Mouse (Mus musculus) CH12.LX (cell line): ENCODE measurements around the gene Hhip.

Experiments
- CHD2 ChIP-seq: IDR thresholded peaks from 2 replicates; pipeline ENCODE4 v1.6.1; 2011; ENCODE audit warnings: low read length, improper control_type of control experiment
- CTCF ChIP-seq, 2 experiments: IDR thresholded peaks in 1 of 2; conservative IDR thresholded peaks in 1 of 2; 2 replicates each; pipeline ENCODE4 v1.5.1; 2011 to 2012; ENCODE audit warnings: low read depth in 2 of 2, low read length in 2 of 2, improper control_type of control experiment in 1 of 2, inconsistent platforms in 1 of 2, mild to moderate bottlenecking in 1 of 2, moderate library complexity in 1 of 2
- EP300 ChIP-seq: IDR thresholded peaks from 2 replicates; pipeline ENCODE4 v1.6.1; 2011; ENCODE audit warnings: low read length, improper control_type of control experiment
- KAT2A ChIP-seq: IDR thresholded peaks from 2 replicates; pipeline ENCODE4 v1.6.1; 2012; ENCODE audit warnings: low read length, improper control_type of control experiment, inconsistent platforms; ENCODE audit not compliant: insufficient replicate concordance
- MAX ChIP-seq: IDR thresholded peaks from 2 replicates; pipeline ENCODE4 v1.6.1; 2011; ENCODE audit warnings: low read length, improper control_type of control experiment
- POLR2A ChIP-seq: IDR thresholded peaks from 2 replicates; pipeline ENCODE4 v1.6.1; 2011; ENCODE audit warnings: low read depth, mild to moderate bottlenecking, improper control_type of control experiment, low read length
- SMC3 ChIP-seq: IDR thresholded peaks from 2 replicates; pipeline ENCODE4 v1.6.1; 2011; ENCODE audit warnings: low read depth, low read length, improper control_type of control experiment
- TBP ChIP-seq: conservative IDR thresholded peaks from 2 replicates; pipeline ENCODE4 v1.6.1; 2011; ENCODE audit warnings: low read depth, low read length, improper control_type of control experiment
- TCF12 ChIP-seq: IDR thresholded peaks from 2 replicates; pipeline ENCODE4 v1.6.1; 2014; ENCODE audit warnings: low read depth, mild to moderate bottlenecking, inconsistent platforms, low read length, improper control_type of control experiment

DNA sequence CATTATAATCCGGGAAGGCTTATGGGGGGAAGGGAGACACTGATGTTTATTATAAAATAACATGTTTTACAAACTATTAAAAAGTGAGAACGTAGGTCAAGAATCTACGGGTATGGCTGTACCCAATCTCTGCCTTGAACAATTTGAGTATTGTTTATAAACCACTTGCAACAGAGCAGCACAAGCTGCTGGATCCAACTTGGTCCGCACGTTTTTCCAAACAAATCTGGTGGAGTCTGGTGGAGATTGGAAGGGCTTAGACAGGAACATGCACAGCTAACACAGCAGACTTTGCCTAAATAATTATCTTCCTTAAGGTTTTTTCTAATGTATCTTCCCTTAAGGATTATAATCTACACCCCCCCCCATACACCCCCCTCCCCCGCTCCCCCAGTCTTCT lies 2.7 kb downstream of the Hhip start:
- TF ChIP-seq TCF12 (no peak), CTCF (conservative IDR thresholded peaks at IDR 0.05 in 1 of 2, IDR thresholded peaks at IDR 0.05 in 1 of 2; ENCODE audit: low read depth in 2 of 2, low read length in 2 of 2) (no peak), KAT2A (no peak), CHD2 (no peak), SMC3 (no peak), POLR2A (no peak), TBP (no peak), EP300 (no peak), MAX (no peak)
